Mouse (Mus musculus) ES-Bruce4 (cell line): ENCODE results near the gene Ttc28. TPM values are rescaled to one million over a fixed set of nuclear protein-coding genes. Genes with fewer than 3 reads are reported as not detected.

Experiments
- H3K27ac ChIP-seq: 2 replicates; pipeline ENCODE4 v1.5.1; 2012; ENCODE audit warnings: low read length, inconsistent platforms; ENCODE audit not compliant: insufficient read depth
- H3K27me3 ChIP-seq: 2 replicates; pipeline ENCODE4 v1.6.1; 2012; ENCODE audit warnings: mild to moderate bottlenecking, low read length, inconsistent platforms; ENCODE audit not compliant: control insufficient read depth, poor library complexity, insufficient read depth, severe bottlenecking
- H3K36me3 ChIP-seq: 2 replicates; pipeline ENCODE4 v1.6.1; 2012; ENCODE audit warnings: inconsistent platforms, mild to moderate bottlenecking, low read length, moderate library complexity; ENCODE audit not compliant: control insufficient read depth, poor library complexity, insufficient read depth, severe bottlenecking
- H3K4me1 ChIP-seq: one replicate; pipeline ENCODE4 v1.8.1; 2011; ENCODE audit warnings: low read length; ENCODE audit not compliant: control insufficient read depth, insufficient read depth
- H3K4me3 ChIP-seq: 2 replicates; pipeline ENCODE4 v1.5.1; 2011; ENCODE audit warnings: low read depth, mild to moderate bottlenecking, low read length
- H3K9ac ChIP-seq: 2 replicates; pipeline ENCODE4 v1.6.1; 2012; ENCODE audit warnings: low read depth, mild to moderate bottlenecking, inconsistent platforms; ENCODE audit not compliant: poor library complexity, severe bottlenecking
- H3K9me3 ChIP-seq: replicated peaks from 2 replicates; pipeline ENCODE4 v1.6.1; 2012; ENCODE audit warnings: mild to moderate bottlenecking, low read length, inconsistent platforms; ENCODE audit not compliant: control insufficient read depth, poor library complexity, insufficient read depth, severe bottlenecking
- CTCF ChIP-seq: IDR thresholded peaks from one replicate; pipeline ENCODE4 v1.8.1; 2011; ENCODE audit warnings: low read depth, low read length
- EP300 ChIP-seq: IDR thresholded peaks from 2 replicates; pipeline ENCODE4 v1.6.1; 2011; ENCODE audit warnings: low read depth, low read length; ENCODE audit not compliant: insufficient read depth
- POLR2A ChIP-seq: IDR thresholded peaks from one replicate; pipeline ENCODE4 v1.8.1; 2011; ENCODE audit warnings: low read length; ENCODE audit not compliant: insufficient read depth
- polyA plus RNA-seq: library from polyadenylated mRNA; stranded (reverse); fragments of >200 nt; gene quantifications from 2 replicates; pipeline ENCODE4 v1.2.4, GENCODE M21; 2011; ENCODE audit warnings: low read depth; ENCODE audit not compliant: missing spikeins, insufficient read depth, insufficient read length

Gene Ttc28
- polyA plus RNA-seq, 1 experiment: 2.5 TPM

- Histone ChIP-seq H3K27me3 (no peaks in the 10 kb centered on the region), H3K9me3 (no peaks in the 10 kb centered on the region), H3K4me1 (no peaks in the 10 kb centered on the region), H3K9ac (no peak overlapping the region), H3K4me3 (no peak overlapping the region), H3K27ac (no peak overlapping the region), H3K36me3 (no peaks in the 10 kb centered on the region)
- TF ChIP-seq CTCF (no peak), POLR2A (no peak), EP300 (no peak)
Observed at GRCm38 (mm10) chr5:110924636-110925035, 45.0 kb downstream of the Ttc28 start.

DNA sequence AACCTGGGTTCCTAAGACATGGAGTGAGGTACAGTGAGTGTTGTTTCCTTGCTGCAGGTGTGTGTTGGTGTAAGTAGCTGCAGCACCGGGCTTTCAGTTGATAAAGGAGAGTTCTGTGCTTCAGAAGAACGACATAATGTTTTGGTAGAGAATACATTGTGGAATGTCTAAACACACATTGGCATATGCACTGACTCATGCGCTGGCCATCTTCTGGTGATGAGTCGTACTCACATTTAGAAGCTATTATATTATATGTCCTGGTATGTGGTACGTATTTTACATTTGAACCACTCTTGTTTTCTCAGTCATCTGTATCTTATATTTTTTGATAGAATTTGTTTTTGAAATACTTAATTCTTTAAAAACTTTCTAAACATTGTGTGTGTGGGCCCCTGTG is 46.2 kb downstream of the Ttc28 start:
- H3K36me3 ChIP-seq: no peaks in the 10 kb centered on the region
- no peak overlapping the region for H3K9ac ChIP-seq
- H3K4me3 ChIP-seq: no peak overlapping the region
- no peaks in the 10 kb centered on the region for H3K9me3 ChIP-seq
- TF ChIP-seq CTCF (no peak), EP300 (no peak), POLR2A (no peak)
- no peaks in the 10 kb centered on the region for H3K27me3 ChIP-seq
- no peaks in the 10 kb centered on the region for H3K4me1 ChIP-seq
- no peak overlapping the region for H3K27ac ChIP-seq

DNA sequence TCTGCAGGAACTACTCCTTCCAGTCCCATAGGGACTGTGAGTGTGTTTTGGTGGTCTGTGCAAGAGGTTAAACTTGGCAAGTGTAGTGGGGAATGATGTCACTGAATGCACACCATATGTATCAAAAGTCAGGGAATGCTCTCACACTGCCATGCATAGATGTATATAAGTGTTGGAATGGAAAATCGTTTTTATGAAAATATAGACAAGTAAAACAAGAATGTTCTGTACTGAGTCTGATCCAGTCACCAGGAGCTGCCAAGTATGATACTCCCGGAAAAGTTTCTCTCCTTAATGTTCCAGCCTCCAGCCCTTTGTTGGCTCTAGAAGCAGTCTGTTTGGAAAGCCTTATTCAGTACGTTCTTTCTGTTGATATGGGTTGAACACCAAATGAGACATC is 48.7 kb downstream of the Ttc28 start:
- no peak overlapping the region for H3K4me3 ChIP-seq
- H3K27me3 ChIP-seq: no peaks in the 10 kb centered on the region
- TF ChIP-seq POLR2A (no peak), CTCF (no peak), EP300 (no peak)
- H3K9ac ChIP-seq: no peak overlapping the region
- H3K27ac ChIP-seq: no peak overlapping the region
- H3K4me1 ChIP-seq: no peaks in the 10 kb centered on the region
- H3K36me3 ChIP-seq: no peaks in the 10 kb centered on the region
- no peaks in the 10 kb centered on the region for H3K9me3 ChIP-seq

DNA sequence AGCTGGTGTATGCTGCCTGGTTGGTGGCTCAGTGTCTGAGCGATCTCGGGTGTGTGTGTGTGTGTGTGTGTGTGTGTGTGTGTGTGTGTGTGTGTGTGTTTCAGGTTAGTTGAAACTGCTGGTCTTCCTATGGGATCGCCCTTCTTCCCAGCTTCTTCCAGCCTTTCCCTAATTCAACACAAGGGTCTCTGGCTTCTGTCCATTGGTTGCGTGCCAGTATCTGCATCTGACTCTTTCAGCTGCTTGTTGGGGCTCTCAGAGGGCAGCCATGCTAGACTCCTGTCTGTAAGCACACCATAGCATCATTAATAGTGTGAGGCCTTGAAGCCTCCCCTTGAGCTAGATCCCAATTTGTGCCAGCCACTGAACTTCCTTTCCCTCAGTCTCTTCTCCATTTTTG is 49.7 kb downstream of the Ttc28 start:
- no peak overlapping the region for H3K4me3 ChIP-seq
- H3K9me3 ChIP-seq: no peaks in the 10 kb centered on the region
- H3K9ac ChIP-seq: no peak overlapping the region
- no peaks in the 10 kb centered on the region for H3K27me3 ChIP-seq
- TF ChIP-seq POLR2A (no peak), EP300 (no peak), CTCF (no peak)
- H3K4me1 ChIP-seq: no peaks in the 10 kb centered on the region
- H3K36me3 ChIP-seq: no peaks in the 10 kb centered on the region
- H3K27ac ChIP-seq: no peak overlapping the region

DNA sequence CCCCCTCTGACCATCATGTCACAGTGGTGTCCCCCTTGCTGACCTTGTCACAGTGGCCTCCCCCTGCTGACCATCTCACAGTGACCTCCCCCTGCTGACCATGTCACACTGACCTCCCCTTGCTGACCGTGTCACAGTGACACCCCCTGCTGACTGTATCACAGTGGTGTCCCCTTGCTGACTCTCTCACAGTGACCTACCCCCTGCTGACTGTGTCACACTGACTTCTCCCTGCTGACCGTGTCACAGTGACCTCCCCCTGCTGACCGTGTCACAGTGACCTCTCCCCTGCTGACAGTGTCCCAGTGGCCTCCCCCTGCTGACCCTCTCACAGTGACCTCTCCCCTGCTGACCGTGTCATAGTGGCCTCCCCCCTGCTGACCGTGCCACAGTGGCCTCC is 57.0 kb downstream of the Ttc28 start:
- no peaks in the 10 kb centered on the region for H3K27me3 ChIP-seq
- H3K27ac ChIP-seq: no peak overlapping the region
- H3K4me3 ChIP-seq: no peak overlapping the region
- no peaks in the 10 kb centered on the region for H3K36me3 ChIP-seq
- H3K4me1 ChIP-seq: no peaks in the 10 kb centered on the region
- TF ChIP-seq CTCF (no peak), EP300 (no peak), POLR2A (no peak)
- no peak overlapping the region for H3K9ac ChIP-seq
- H3K9me3 ChIP-seq: no peaks in the 10 kb centered on the region

GRCm38 (mm10) chr5:110944326-110944725 is 64.7 kb downstream of the Ttc28 start:
- Histone ChIP-seq H3K4me3 (no peak overlapping the region), H3K9me3 (no peaks in the 10 kb centered on the region), H3K36me3 (no peaks in the 10 kb centered on the region), H3K27ac (no peak overlapping the region), H3K4me1 (no peaks in the 10 kb centered on the region), H3K27me3 (no peaks in the 10 kb centered on the region), H3K9ac (no peak overlapping the region)
- no peak for TF ChIP-seq EP300
- TF ChIP-seq POLR2A: no peak
- TF ChIP-seq CTCF: no peak
